Mouse (Mus musculus): Measurements from ENCODE around the gene Gm26897. TPM values are rescaled to one million over a fixed set of nuclear protein-coding genes. Genes with fewer than 3 reads are reported as not detected.

Gm26897 gene
- polyA plus RNA-seq, 1 experiment from 2014 or later, result not detected

DNA sequence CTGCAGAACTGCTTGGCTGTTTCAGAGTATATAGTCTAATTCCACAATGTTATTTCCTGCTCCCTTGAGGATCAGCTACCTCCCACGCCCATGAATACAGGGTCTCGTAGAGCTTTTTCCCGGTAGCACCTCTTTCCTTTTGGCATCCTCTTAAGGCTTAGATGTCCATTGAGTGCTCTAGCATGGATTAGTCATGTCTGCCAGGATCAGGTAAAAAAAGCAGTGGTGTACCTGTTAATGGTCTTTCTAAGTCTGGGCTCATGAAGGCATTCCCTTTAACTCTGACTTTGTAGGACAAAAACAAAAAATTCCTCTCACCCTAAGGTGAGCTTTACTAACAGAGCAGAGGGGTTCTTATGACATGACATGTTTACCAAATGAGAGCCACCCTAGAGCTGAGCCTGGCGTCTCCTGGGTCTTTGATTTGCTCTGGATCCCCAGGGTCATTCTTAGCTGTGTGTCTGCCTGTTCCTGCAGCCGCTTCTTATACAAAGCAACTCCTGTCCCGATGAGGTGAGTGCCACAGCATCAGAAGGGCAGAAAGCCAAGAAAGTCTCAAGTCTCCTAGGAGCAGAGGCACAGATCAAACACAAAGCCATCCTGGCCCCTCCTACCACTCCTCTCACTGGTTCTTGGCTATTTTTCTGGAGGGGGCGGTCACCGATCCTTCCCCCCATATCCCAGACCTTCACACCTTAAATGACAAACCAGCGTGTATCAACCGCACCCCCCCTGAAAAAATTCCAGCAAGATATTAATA lies 27.2 kb downstream of the Gm26897 start:
- H3K9ac ChIP-seq (ENCODE audit: low read depth, low read length), result no peak overlapping the region

DNA sequence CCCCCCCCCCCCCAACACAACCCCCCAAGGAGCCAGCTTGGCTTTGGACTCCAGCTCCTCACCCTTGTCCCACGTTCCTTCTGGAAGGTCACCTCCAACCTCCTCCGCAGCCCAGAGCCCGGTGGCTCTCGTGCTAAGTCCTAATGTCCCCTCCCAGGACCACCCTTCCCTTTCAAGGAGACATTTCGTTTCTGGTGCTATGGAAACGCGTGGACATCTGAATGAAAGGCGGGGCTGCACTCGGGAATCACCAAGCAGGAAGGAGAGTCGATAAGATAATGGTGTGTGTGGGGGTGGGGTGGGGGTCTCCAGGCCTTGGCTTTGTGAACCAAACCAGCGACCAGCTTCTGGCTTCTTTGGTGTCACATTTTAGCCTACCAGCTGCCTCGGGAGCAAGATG lies 27.9 kb downstream of the Gm26897 start:
- Histone ChIP-seq H3K4me2 (ENCODE audit: low read length) (peak overlapping the region; percentile 60), H3K27ac (no peak overlapping the region), H3K4me1 (replicated peaks; ENCODE audit: insufficient read depth, low read length) (peaks cover 7% of the 10 kb centered on the region; the same call in 1 of the 2 replicates), H3K4me3 (replicated peaks; ENCODE audit: low read depth, low read length) (peak overlapping the region; percentile 24), H3K9ac (ENCODE audit: low read depth, low read length) (no peak overlapping the region), H3K9me3 (replicated peaks; ENCODE audit: low read length) (no peaks in the 10 kb centered on the region), H3K36me3 (ENCODE audit: insufficient read depth, low read length) (no peaks in the 10 kb centered on the region), H3K27me3 (ENCODE audit: insufficient read depth, low read length) (0 out of 2 replicates have a peak, but pooled peaks cover 5% of the 10 kb centered on the region)
- ATAC-seq (replicated peaks; ENCODE audit: low FRiP score, low read depth) (no peak; the same call in 1 of the 2 replicates), DNase-seq (ENCODE audit: low spot score) (peak; percentile 52)
- under 1% methylated on average over 12 of the region's 12 CpGs for WGBS
- TF ChIP-seq CTCF (IDR thresholded peaks at IDR 0.05; ENCODE audit: low read depth), result no peak

More for the DNA sequence above, 27.2 kb downstream of the Gm26897 start:
- WGBS, result 20% methylated on average over 10 of the region's 10 CpGs
- Histone ChIP-seq H3K4me1 (replicated peaks; ENCODE audit: insufficient read depth, low read length) (peaks cover 7% of the 10 kb centered on the region; the same call in 1 of the 2 replicates), H3K9me3 (replicated peaks; ENCODE audit: low read length) (no peaks in the 10 kb centered on the region), H3K27ac (no peak overlapping the region), H3K4me3 (replicated peaks; ENCODE audit: low read depth, low read length) (no peak overlapping the region), H3K36me3 (ENCODE audit: insufficient read depth, low read length) (no peaks in the 10 kb centered on the region), H3K4me2 (ENCODE audit: low read length) (peak overlapping the region; percentile 60), H3K27me3 (ENCODE audit: insufficient read depth, low read length) (0 out of 2 replicates have a peak, but pooled peaks cover 5% of the 10 kb centered on the region)
- peak; percentile 46 for DNase-seq (ENCODE audit: low spot score)
- ATAC-seq (replicated peaks; ENCODE audit: low FRiP score, low read depth), result 0 out of 2 replicates have a peak, but pooled peaks have one; percentile 16
- TF ChIP-seq CTCF (IDR thresholded peaks at IDR 0.05; ENCODE audit: low read depth), result no peak

DNA sequence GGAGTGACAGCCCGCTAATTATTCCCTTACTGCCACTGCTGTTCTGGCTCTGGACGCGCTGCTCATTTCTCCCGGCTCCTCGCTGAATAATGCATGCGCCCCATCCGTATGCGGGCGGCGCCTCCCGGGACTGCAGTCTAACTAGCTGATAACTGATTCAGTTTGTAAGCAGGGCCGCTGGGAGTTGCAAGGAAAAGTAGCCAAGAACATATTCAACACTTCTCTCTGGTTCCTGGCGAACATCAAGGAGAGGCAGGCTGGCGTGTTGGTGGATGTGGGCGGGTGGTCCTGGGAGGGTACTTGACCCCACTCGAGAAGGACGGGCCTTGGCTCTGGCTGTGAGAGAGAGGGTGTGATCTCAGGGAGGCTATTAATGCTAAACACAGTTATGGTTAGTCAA lies 28.4 kb downstream of the Gm26897 start:
- DNase-seq (ENCODE audit: low spot score) (peak; percentile 78), ATAC-seq (replicated peaks; ENCODE audit: low FRiP score, low read depth) (no peak)
- Histone ChIP-seq H3K9me3 (replicated peaks; ENCODE audit: low read length) (no peaks in the 10 kb centered on the region), H3K9ac (ENCODE audit: low read depth, low read length) (no peak overlapping the region), H3K36me3 (ENCODE audit: insufficient read depth, low read length) (no peaks in the 10 kb centered on the region), H3K4me2 (ENCODE audit: low read length) (peak overlapping the region; percentile 60), H3K4me3 (replicated peaks; ENCODE audit: low read depth, low read length) (peak overlapping the region; percentile 24; the same call in 1 of the 2 replicates), H3K27me3 (ENCODE audit: insufficient read depth, low read length) (0 out of 2 replicates have a peak, but pooled peaks cover 5% of the 10 kb centered on the region), H3K27ac (no peak overlapping the region), H3K4me1 (replicated peaks; ENCODE audit: insufficient read depth, low read length) (peaks cover 7% of the 10 kb centered on the region; the same call in 1 of the 2 replicates)
- peak; percentile 36; the same call in 1 of the 2 replicates for TF ChIP-seq CTCF (IDR thresholded peaks at IDR 0.05; ENCODE audit: low read depth)
- 9% methylated on average over 17 of the region's 17 CpGs for WGBS

DNA sequence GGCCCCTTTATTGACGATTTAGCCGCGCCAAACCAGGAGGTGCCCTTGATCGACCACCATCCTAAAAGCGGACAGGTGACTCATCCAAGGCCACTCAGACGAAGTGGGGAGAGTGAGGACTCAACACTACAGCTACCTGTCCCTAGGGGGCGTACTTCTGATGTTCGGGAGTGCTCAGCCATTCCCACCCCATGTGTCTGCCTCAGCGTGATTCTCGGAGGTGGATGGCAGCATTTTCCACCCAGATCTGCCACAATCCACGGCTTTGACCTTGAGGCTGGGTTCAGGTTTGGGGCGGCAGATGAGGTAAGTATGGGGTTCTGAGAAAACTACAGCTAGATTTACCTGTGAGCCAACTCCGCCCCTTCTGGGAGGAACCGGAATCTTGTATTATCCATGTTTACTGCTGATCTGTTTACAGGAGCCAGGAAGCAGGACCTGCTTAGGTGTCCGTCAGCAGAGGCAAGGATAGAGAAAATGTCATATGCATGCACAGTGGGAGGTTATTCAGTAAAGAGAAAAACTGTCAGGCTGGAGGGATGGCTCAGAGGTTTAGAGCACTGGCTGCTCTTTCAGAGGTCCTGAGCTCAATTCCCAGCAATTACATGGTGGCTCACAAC lies 32.1 kb downstream of the Gm26897 start:
- TF ChIP-seq CTCF (IDR thresholded peaks at IDR 0.05; ENCODE audit: low read depth), result no peak
- Histone ChIP-seq H3K4me1 (replicated peaks; ENCODE audit: insufficient read depth, low read length) (peaks cover 7% of the 10 kb centered on the region), H3K9ac (ENCODE audit: low read depth, low read length) (no peak overlapping the region), H3K4me2 (ENCODE audit: low read length) (no peak overlapping the region), H3K27ac (no peak overlapping the region), H3K27me3 (ENCODE audit: insufficient read depth, low read length) (0 out of 2 replicates have a peak, but pooled peaks cover 5% of the 10 kb centered on the region), H3K36me3 (ENCODE audit: insufficient read depth, low read length) (no peaks in the 10 kb centered on the region), H3K9me3 (replicated peaks; ENCODE audit: low read length) (no peaks in the 10 kb centered on the region), H3K4me3 (replicated peaks; ENCODE audit: low read depth, low read length) (no peak overlapping the region)
- DNase-seq (ENCODE audit: low spot score), result no peak
- no peak for ATAC-seq (replicated peaks; ENCODE audit: low FRiP score, low read depth)
- WGBS, result 84% methylated on average over 15 of the region's 15 CpGs

DNA sequence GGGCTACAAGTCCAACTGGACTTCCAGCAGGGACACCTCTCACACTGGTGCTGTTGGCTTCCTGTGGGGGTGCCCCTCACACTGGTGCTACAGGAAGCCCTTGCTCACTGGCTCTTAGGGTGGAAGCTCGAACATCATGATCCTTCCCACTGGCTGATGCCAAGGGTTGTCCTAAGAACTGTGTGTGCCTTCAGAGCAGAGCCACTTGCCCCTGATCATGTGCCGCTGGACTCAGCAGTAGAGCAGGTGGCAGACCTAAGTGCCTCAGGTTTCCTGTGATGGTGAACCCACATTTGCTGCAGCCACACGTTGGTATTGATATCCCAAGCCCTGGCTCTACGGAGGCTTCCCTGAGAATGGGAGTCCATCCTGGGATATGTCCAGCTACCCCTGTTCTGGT lies 33.0 kb downstream of the Gm26897 start:
- TF ChIP-seq CTCF (IDR thresholded peaks at IDR 0.05; ENCODE audit: low read depth), result no peak
- ATAC-seq (replicated peaks; ENCODE audit: low FRiP score, low read depth) (no peak), DNase-seq (ENCODE audit: low spot score) (no peak)
- Histone ChIP-seq H3K27me3 (ENCODE audit: insufficient read depth, low read length) (0 out of 2 replicates have a peak, but pooled peaks cover 5% of the 10 kb centered on the region), H3K4me1 (replicated peaks; ENCODE audit: insufficient read depth, low read length) (no peaks in the 10 kb centered on the region; the same call in none of the 2 replicates), H3K9me3 (replicated peaks; ENCODE audit: low read length) (no peaks in the 10 kb centered on the region), H3K36me3 (ENCODE audit: insufficient read depth, low read length) (no peaks in the 10 kb centered on the region), H3K4me2 (ENCODE audit: low read length) (no peak overlapping the region), H3K27ac (no peak overlapping the region), H3K9ac (ENCODE audit: low read depth, low read length) (no peak overlapping the region), H3K4me3 (replicated peaks; ENCODE audit: low read depth, low read length) (no peak overlapping the region)
- WGBS, result 80% methylated on average over 4 of the region's 4 CpGs

DNA sequence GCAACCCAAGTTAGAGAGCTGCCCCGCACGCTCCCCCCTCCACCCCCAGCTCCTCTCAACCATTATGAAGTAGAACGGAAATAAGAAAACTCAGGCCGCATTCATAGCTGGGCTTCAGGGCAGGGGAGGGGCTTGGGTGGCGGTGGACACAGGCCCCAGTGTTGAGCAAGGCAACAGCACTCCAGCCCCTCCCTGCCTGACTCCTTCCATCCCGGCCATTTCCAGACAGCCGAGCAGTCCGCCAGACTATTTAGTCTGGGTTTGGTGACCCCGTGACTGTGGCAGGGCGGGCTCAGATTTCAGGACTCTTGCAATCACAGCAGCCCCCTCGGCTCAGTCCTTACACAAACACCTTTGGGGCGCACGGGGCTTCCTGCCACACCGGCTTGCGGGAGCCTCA lies 36.5 kb downstream of the Gm26897 start:
- H3K36me3 ChIP-seq (ENCODE audit: insufficient read depth, low read length), result no peaks in the 10 kb centered on the region
- WGBS, result 5% methylated on average over 15 of the region's 15 CpGs
- H3K27ac ChIP-seq, result peak overlapping the region; percentile 36; the same call in 1 of the 2 replicates
- H3K4me1 ChIP-seq (replicated peaks; ENCODE audit: insufficient read depth, low read length), result peaks cover 4% of the 10 kb centered on the region
- no peaks in the 10 kb centered on the region for H3K9me3 ChIP-seq (replicated peaks; ENCODE audit: low read length)
- peak overlapping the region; percentile 41 for H3K4me2 ChIP-seq (ENCODE audit: low read length)
- 0 out of 2 replicates have a peak overlapping the region, but pooled peaks have one; percentile 0 for H3K9ac ChIP-seq (ENCODE audit: low read depth, low read length)
- DNase-seq (ENCODE audit: low spot score), result peak; percentile 90
- H3K4me3 ChIP-seq (replicated peaks; ENCODE audit: low read depth, low read length), result no peak overlapping the region
- no peaks in the 10 kb centered on the region for H3K27me3 ChIP-seq (ENCODE audit: insufficient read depth, low read length)
- TF ChIP-seq CTCF (IDR thresholded peaks at IDR 0.05; ENCODE audit: low read depth), result no peak
- ATAC-seq (replicated peaks; ENCODE audit: low FRiP score, low read depth), result peak; percentile 88
